Mouse (Mus musculus) urinary bladder, postnatal 25 days (tissue): ENCODE measurements around the gene P3h2.
A peak's percentile ranks its signal among the peaks of the same experiment; 100 is the strongest.

Source experiments
- DNase-seq: peaks from one replicate; pipeline ENCODE4 v3.0.0; 2022; ENCODE audit warnings: low spot score

The P3h2 gene

DNA sequence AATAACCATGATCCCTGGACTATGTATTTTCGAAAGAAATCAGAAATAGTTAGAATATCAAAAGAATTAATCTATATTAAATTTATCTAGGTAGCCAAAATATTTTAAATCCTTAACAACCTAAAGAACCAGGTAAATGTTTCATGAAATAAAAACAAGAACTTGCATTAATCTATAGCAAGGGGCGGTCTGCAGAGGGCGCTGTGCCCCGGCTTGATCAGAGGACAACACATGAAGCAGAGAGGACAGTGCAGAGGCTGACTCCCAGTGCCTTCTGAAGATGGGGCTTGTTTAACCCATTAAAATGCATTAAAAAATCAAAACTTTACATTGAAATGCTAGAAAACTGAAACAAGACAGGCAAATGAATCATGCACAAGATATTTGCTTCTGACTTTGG lies 121.9 kb downstream of the P3h2 start:
- no peak for DNase-seq

DNA sequence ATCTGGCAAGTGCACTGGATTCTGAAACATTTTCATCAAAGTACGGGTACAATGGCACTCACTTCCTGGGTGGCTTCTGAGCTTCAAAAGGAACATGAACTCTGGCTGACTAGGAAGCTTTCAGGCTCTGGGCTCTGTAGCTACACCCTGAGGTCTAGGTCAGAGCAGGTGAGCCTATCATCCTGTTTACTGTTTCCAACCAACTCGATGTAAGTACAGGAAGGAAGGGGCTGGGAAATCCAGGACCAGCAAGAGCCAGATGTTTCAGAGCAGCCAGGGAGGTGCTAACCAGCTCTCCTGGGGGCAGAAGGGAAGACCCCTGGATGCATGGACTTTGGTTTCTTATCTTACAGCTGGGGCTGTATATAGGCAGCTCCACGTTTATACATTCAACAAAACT lies 126.5 kb downstream of the P3h2 start:
- no peak for DNase-seq

DNA sequence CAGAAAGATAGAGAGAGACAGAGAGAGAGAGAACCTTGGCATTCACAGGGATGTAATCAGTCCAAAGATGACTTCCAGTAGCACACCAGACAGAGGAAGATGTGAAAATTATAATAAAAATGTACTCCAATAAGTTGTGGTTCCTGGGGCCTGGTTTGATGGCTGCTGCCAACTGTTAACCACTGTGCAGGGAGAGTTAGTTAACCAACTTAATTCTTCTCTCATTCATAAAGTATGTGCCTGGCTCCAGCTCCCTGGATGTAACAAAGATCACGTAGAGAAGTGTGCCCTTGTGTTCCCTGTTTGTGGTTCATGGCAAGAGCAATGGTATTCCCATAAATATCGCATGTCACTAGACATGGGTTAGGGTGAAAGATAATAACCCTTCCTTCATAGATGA lies 128.4 kb downstream of the P3h2 start:
- no peak for DNase-seq

DNA sequence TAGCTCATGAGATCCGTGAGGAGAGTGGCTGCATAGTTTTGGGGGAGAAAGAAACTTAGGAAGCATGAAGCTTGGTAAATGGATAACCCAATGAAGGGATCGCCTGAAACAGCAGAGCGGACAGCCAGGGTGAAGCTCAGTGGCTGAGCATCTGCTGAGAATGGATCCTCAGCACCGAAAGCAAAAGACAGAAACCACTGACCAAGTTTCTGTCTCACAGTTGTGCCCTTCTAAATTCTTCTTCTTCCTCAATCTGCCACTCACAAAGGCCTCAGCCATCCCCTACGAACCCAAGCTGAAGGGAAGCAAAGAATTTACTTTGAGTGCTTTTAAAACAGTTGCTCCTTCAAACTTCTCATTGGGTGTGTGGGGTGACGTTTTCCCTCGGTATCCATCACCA lies 134.3 kb downstream of the P3h2 start:
- no peak for DNase-seq

DNA sequence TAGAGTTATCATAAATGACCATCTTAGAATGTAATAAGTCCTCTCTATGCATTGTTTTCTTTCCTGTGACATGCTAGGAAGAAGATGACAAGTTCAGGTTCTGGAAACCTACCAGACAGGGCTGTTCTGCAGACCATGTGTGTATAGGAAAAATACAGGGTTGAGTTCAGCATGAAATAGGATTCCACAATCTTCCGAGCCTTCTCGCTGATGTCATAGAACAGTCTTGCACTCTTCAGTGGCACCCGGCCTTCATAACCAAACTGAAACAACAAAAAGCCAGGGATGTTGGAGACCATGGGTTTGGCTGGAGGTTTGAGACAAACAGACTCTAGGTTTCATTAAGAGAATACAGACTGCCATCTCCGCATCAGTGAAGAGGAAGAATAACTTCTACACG lies 134.9 kb downstream of the P3h2 start:
- no peak for DNase-seq

DNA sequence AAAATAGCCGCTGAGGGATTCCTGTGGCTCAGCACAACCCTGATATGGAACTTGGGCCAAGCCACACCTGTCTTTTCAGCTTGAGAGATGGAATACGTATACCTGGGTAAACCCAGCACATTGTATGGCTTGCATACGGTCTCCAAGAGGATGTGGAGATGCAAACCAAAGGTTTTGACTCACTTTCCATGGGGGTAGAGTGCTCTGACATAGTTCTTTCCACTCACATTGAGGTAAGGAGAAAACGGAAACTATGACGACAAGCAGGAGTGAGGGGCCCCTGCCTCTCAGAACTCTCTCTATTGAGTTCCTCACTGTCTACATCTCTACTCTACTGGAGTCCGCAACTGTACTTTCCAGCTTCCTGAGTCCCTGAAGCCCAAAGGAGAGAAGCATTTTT lies 135.4 kb downstream of the P3h2 start:
- no peak for DNase-seq

DNA sequence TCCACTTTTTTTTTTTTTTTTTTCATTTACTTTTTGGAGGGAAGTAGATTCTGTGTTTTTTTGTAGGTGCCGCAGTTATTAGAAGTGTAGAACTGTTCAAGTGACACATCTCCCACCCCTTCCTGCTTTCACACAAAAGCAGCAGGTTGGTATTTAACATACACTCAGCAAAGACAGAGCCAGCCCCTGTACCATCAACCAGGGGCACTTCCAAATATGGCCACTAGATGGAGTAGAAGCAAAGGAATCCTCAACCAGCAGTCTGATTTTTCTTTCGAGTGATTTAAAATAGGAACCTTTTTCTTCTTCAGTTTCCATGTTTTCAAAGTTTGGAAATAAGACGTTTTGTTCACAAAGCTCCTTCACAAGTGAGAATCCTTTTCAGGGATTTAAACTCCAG lies 138.3 kb downstream of the P3h2 start:
- peak; percentile 66 for DNase-seq

DNA sequence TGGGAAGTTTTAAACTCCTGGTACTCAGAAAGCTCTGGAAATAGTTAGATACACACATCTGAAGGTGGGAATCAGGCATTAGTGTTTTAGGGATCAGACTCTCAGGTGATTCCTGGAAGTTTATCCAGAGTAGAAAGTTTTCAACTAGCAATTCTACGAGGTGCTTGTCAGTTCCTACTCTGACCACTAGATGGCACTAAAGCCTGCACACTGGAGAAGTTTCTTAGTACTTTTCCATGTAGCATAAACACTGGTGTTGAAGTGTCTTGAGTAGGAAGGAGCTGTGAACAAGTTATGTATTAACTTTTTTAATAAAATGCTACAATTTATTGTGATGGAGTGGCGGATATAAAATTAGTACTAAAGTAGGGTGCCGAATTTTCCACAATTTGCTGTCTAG lies 141.7 kb downstream of the P3h2 start:
- peak; percentile 42 for DNase-seq

DNA sequence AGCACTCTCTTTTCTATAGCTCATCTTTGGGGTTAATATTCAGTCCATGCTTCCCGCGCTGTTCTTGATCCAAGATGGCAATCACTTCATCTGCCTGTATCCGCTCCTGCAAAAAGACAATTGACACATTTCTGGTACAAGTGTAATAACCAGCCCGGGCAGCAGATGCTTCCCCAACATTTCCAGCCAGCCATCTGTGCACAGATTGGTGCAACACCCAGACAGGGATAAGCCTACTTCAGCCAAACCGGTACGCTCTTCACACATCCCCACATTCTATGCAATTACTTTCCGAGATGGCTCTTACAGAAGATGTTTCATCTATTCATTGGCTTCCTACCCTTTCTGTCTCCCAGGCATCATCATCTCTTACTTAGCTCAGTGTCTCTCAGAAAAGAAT lies 145.2 kb downstream of the P3h2 start:
- no peak for DNase-seq

DNA sequence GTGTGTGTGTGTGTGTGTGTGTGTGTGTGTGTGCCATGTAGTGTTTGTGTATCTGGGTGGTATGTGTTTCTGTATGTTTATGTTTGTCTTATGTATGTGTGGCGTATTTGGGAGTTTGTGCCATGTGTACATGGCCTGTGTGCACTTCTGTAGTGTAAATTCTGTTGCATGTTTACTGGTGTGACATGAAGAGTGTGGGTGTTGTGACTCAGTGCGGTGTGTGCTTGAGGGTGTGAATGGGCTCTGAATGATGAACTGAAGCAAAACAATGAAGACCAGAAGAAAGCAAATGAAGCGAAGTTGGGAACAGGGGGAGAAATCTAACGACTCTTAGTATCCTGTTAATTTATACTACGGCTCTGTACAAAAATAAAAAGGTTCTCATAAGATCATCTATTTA lies 145.7 kb downstream of the P3h2 start:
- no peak for DNase-seq

DNA sequence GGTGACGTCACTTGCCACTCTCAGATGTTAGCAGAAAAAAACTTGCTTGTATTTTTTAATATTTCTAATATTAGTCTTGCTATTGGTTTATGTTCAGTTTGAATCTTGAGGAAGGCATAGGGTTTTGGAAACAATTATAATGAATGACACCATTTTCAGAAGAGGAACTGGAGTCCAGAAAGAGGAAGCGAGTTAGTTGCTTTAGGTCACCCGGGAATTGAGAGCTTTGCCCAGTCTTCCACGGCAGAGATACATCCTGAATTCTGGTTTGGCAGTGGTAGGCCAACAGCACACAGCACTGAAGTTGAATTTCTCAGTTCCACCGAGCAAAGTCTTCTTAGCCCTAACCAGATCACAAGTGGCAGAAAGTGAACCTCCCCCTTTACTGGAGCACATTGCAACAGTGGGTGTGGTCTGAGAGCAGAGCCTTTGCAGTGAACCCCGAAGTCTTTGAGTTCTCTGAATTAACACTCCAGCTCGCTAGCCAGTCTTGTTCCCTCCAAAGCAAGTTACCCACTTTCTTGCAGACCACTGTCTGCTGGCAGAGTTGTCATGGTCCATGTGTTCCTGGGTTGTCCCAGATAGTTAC lies 146.8 kb downstream of the P3h2 start:
- no peak for DNase-seq

DNA sequence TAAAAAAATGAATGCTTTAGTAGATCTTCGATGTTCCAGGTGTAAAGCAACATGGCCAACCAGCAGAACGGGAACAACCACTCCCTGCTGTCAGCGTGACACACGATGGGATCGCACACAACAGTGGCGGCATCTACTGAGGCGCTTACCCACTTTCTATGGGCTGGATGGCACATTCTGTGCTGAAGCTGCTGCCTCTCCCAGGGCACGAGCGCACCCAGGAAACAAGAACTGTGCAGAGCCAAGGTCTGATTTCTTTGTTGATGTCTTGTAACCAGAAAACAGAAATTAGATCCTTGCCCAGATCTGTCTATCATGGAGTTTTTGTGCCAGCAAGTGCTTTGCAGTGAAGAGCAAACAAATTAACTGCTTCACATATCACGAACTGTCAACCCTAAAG lies 147.4 kb downstream of the P3h2 start:
- DNase-seq = no peak

DNA sequence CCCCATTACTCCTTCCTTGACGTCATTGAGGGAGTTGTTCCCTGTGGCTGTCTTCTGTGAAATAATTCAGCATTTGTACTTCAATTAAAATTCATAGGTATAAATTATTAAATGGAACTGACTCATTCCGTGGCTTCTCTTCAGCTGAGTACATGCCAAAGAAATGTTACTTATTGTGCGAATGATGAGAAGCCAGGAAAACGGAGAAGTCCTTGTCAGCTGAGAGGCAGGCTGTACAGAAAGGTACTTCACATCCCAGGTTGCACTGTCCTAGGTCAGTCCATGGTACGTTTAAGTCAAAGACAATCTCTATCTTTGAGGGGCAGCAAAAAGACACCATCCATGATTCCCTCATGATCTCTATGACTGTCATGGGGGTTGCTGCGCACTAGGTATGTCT lies 148.8 kb downstream of the P3h2 start:
- DNase-seq = no peak

DNA sequence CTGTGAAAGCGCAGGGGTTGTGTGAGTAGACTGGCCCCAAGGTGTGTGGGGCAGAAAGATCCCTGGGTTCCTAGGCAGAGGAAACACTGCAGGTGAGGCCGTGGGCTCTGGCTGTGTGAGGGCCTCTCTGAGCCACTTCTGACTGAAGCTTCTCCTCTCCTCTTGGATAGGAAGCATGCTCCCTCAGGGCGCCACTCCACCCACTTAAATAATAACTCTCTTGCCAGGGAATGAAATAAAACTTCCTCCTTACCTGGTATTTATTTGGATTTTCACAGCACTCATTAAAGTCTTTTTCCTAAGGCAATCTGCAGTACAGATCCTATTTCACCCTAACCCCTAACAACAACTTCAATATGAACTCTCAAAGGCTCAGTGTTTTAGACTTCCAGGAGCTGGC lies 151.0 kb downstream of the P3h2 start:
- DNase-seq = no peak

DNA sequence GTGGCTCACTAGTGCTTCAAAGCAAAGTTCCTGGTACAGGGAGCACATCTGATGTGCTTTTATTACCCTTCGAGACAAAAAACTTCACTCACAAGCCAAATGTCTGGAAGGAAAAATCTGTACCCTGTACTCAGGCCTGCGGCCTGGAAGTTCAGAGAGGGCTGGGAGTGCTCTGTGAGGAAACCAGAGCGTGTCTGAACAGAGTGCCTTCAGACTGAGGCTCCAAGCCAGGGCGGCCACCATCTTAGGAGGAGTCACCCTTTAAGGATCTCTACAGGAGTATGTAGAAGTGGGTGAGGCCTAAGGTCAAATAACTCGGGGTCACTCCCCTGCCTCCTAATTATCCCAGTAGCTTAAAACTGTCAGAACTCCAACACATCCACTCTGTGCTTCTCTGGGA lies 152.2 kb downstream of the P3h2 start:
- no peak for DNase-seq

DNA sequence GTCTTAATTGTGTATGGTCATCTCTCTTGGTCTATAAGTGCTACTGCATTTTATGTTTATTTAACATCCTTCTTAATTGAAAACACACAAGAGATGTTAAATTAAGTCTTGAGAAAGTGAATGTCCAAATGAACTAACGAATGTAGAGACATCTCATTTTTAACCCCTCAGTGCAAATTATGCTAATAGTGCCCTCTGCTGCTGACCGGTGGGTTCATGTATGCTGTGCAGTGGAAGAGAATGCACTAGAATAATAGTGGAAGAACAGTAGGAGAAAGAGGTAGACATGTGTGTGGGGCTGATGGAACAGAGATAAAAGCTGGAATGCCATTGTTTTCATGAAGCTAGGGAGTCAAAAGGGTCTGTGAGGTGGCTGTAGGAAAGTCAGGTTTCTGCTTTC lies 153.6 kb downstream of the P3h2 start:
- DNase-seq = no peak

DNA sequence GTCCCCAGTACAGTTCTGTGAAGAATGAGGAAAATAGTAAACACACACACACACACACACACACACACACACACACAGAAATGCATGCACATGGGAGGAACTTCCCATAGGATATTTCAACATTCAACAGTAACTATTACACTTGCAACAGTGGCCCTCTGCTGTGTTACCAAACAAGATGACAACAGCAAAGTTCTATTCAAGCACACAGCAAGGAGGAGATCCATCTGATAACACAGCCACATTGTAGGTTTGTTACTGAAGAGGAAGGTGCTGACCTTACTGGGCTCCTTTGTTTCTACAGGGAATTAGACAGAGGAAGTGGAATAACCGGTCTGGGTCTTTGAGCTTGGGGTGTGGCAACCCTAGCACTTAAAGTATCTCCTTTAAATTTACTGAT lies 157.5 kb downstream of the P3h2 start:
- DNase-seq = no peak

DNA sequence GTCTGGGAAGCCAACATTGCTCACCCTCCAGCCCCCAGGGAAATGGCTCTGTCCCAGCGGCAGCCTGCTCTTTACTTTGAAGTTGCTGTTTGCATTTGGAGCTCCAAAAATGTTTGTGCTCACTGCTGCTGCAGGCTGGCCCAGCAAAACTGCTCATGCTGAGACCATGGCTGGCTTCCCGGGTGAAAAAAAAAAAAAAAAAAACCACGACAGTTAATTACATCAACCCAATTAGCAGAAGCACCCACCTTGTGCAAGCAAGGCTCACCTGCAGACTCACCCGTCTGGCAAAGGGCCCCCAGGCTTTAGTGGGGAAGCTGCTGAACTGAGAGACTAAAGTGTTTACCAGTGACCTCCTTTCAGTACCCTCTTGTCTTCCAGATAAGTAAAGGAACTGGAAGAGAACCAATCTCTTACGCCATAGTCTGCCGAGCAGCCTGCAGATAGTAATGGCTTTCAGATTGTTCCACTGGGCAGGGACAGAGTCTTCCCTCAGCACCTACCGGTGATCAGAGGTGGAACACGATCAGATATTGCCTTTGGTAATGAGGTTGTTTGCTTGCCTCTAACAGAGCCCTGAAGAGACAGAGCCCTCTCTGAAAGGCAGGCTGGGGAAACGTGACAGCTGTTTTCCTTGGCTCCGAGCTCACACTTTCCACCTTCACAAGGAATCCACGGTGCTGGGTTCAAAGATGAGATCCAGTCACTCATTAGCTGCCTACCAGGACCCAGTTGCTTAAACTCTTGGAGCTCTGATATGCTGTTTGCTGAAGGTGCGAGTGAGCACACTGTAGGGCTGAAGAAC lies 160.2 kb downstream of the P3h2 start:
- no peak for DNase-seq

DNA sequence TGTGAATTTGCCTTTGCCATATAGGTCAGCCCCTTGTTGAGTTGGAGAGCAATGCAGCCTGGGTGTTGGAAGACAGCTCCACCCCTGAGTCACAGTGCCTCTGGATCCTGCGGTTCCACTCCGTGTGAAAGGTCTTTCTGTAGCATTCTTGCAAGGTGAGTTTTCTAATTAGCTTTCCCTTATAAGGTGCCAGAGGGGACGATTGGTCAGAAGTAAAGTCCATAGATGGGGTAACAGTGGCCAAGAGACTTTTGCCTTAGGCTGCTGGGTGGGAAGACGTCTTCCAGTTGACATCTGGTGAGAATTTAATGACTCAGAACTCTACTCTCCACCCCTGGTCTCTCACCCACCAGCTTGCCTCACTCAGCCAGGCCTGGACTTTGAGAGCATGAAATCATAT lies 163.3 kb downstream of the P3h2 start:
- no peak for DNase-seq

DNA sequence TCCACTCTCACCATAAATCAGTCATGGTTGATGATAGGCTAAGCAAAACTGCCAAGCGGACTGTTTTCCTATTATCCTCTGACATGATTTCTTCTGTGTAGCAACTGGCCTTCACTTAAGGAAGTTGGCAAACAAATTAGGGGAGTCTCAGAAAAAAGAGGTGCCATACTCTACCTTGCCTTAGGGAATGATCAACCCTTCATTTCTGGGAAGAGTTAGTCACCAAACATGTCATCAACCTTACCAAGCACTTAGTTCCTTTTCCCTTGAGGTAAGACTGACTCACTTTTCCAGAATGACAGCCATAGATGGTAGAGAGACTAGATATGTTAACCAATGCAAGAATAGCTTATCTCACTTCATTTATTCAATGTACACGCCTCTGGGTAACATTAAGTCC lies 171.4 kb downstream of the P3h2 start:
- DNase-seq = no peak

DNA sequence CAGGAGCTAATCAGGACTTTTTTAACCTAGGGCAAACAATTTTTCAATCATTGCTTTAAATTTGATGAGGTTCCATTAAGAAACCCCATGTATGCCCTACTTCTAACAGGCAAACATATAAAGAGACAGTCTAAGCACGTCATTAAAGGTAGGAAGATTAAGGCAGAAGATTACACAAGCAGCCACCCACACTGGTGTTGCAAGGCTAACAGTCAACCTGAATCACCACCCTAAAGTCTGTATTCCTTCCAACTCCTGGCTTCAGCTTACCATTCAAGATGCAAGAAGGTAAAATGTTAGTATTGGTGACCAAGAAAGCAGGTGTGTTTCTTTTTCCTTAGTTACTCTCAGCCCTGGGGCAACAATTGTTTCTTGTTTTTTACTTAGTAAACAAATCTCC lies 193.4 kb downstream of the P3h2 start:
- no peak for DNase-seq
